Mouse (Mus musculus) thymus, adult 2 months (tissue): ENCODE measurements around the gene Lhfpl2. TPM values are rescaled to one million over a fixed set of nuclear protein-coding genes. Genes with fewer than 3 reads are reported as not detected.

Experiments used
- DNase-seq: peaks from one replicate; pipeline ENCODE4 v3.0.0; 2021
- H3K27ac ChIP-seq: fragments of 200-500 bp; 2 replicates; pipeline ENCODE4 v1.5.1; 2012; ENCODE audit warnings: low read length, control low read depth; ENCODE audit not compliant: control insufficient read depth, insufficient read depth
- H3K27me3 ChIP-seq: fragments of 200-500 bp; 2 replicates; pipeline ENCODE4 v1.6.1; 2012; ENCODE audit warnings: mild to moderate bottlenecking, low read length, moderate library complexity, mixed read lengths; ENCODE audit not compliant: control insufficient read depth, insufficient read depth
- H3K36me3 ChIP-seq: fragments of 200-500 bp; 2 replicates; pipeline ENCODE4 v1.6.1; 2012; ENCODE audit warnings: mild to moderate bottlenecking, low read length, moderate library complexity; ENCODE audit not compliant: control insufficient read depth, insufficient read depth
- H3K4me1 ChIP-seq: fragments of 200-500 bp; replicated peaks from 2 replicates; pipeline ENCODE4 v1.6.1; 2012; ENCODE audit warnings: low read length; ENCODE audit not compliant: control insufficient read depth, insufficient read depth
- H3K4me3 ChIP-seq: fragments of 200-500 bp; 2 replicates; pipeline ENCODE4 v1.5.1; 2012; ENCODE audit warnings: mild to moderate bottlenecking, low read length, control low read depth, moderate library complexity; ENCODE audit not compliant: control insufficient read depth, insufficient read depth
- CTCF ChIP-seq: fragments of 200-500 bp; IDR thresholded peaks from 2 replicates; pipeline ENCODE4 v1.5.1; 2012; ENCODE audit warnings: mild to moderate bottlenecking, control low read depth, low read length, moderate library complexity, borderline replicate concordance; ENCODE audit not compliant: control insufficient read depth, poor library complexity, insufficient read depth; ENCODE audit errors: extremely low read depth
- POLR2A ChIP-seq: fragments of 200-500 bp; IDR thresholded peaks from 2 replicates; pipeline ENCODE4 v1.6.1; 2012; ENCODE audit warnings: mild to moderate bottlenecking, low read length, control low read depth, moderate library complexity; ENCODE audit not compliant: control insufficient read depth, poor library complexity, insufficient read depth; ENCODE audit errors: extremely low read depth
- WGBS: fragments of 180-500 bp; shearing (Covaris S2); methylation state at CpG from one replicate; pipeline ENCODE4 v1.1.7; 2018; 5-methylcytosine and 5-hydroxymethylcytosine counted together
- polyA plus RNA-seq: library from polyadenylated mRNA; depleted of rRNA; stranded (reverse); fragments of >200 nt; gene quantifications from 2 replicates; pipeline ENCODE4 v1.2.3, GENCODE M21; 2012

Lhfpl2 gene
- polyA plus RNA-seq, 1 experiment = 6.6 TPM

- DNase-seq = no peak
- Histone ChIP-seq H3K36me3 (no peaks in the 10 kb centered on the region), H3K4me1 (no peaks in the 10 kb centered on the region), H3K4me3 (no peak overlapping the region), H3K27ac (no peak overlapping the region), H3K27me3 (no peaks in the 10 kb centered on the region)
- WGBS = 97% methylated on average over 3 of the region's 3 CpGs
- TF ChIP-seq POLR2A (no peak), CTCF (no peak)
These were observed 37.0 kb downstream of the Lhfpl2 start for GRCm38 (mm10) chr13:94094625-94095024.

GRCm38 (mm10) chr13:94095202-94095601 is 37.6 kb downstream of the Lhfpl2 start:
- H3K27me3 ChIP-seq = no peaks in the 10 kb centered on the region
- no peaks in the 10 kb centered on the region for H3K36me3 ChIP-seq
- no peak for TF ChIP-seq POLR2A
- no peak for TF ChIP-seq CTCF
- H3K27ac ChIP-seq = no peak overlapping the region
- H3K4me3 ChIP-seq = no peak overlapping the region
- DNase-seq = no peak
- no peaks in the 10 kb centered on the region for H3K4me1 ChIP-seq

- Histone ChIP-seq H3K27me3 (no peaks in the 10 kb centered on the region), H3K4me3 (no peak overlapping the region), H3K36me3 (no peaks in the 10 kb centered on the region), H3K27ac (no peak overlapping the region), H3K4me1 (no peaks in the 10 kb centered on the region)
- 80% methylated on average over 2 of the region's 2 CpGs for WGBS
- no peak for TF ChIP-seq CTCF
- DNase-seq = no peak
These were observed 40.1 kb downstream of the Lhfpl2 start for GRCm38 (mm10) chr13:94097667-94098066.

- Histone ChIP-seq H3K27me3 (no peaks in the 10 kb centered on the region), H3K36me3 (no peaks in the 10 kb centered on the region), H3K4me1 (no peaks in the 10 kb centered on the region), H3K4me3 (no peak overlapping the region), H3K27ac (no peak overlapping the region)
- no peak for TF ChIP-seq POLR2A
- TF ChIP-seq CTCF = no peak
- DNase-seq = no peak
- WGBS = 50% methylated on average over 16 of the region's 16 CpGs
These were observed 40.9 kb downstream of the Lhfpl2 start for GRCm38 (mm10) chr13:94098369-94099084.

GRCm38 (mm10) chr13:94099087-94099486 is 41.5 kb downstream of the Lhfpl2 start:
- no peak for TF ChIP-seq POLR2A
- Histone ChIP-seq H3K27ac (no peak overlapping the region), H3K36me3 (no peaks in the 10 kb centered on the region), H3K27me3 (no peaks in the 10 kb centered on the region), H3K4me1 (no peaks in the 10 kb centered on the region), H3K4me3 (no peak overlapping the region)
- no peak for DNase-seq
- 98% methylated on average over 10 of the region's 10 CpGs for WGBS

GRCm38 (mm10) chr13:94100361-94100760 is 42.8 kb downstream of the Lhfpl2 start:
- TF ChIP-seq POLR2A (no peak), CTCF (no peak)
- no peak overlapping the region for H3K27ac ChIP-seq
- no peaks in the 10 kb centered on the region for H3K36me3 ChIP-seq
- H3K27me3 ChIP-seq = no peaks in the 10 kb centered on the region
- 91% methylated on average over 3 of the region's 3 CpGs for WGBS
- no peak for DNase-seq
- H3K4me3 ChIP-seq = no peak overlapping the region
- H3K4me1 ChIP-seq = no peaks in the 10 kb centered on the region

GRCm38 (mm10) chr13:94101020-94101571 is 43.5 kb downstream of the Lhfpl2 start:
- no peaks in the 10 kb centered on the region for H3K36me3 ChIP-seq
- TF ChIP-seq CTCF (no peak), POLR2A (no peak)
- H3K27me3 ChIP-seq = no peaks in the 10 kb centered on the region
- no peaks in the 10 kb centered on the region for H3K4me1 ChIP-seq
- DNase-seq = no peak
- no peak overlapping the region for H3K27ac ChIP-seq
- no peak overlapping the region for H3K4me3 ChIP-seq
- WGBS = 97% methylated on average over 10 of the region's 10 CpGs
